Mouse (Mus musculus) small intestine, adult 10 weeks (tissue): ENCODE results near the gene Ccl7. TPM values are rescaled to one million over a fixed set of nuclear protein-coding genes. Genes with fewer than 3 reads are reported as not detected.

ENCODE experiments used
- polyA plus RNA-seq: library from polyadenylated mRNA; stranded (reverse); fragments of 350-450 nt; fragmentation: Illumina TruSeq; extraction: RNeasy Lipid Tissue Mini Kit (QIAGEN cat#74804); gene quantifications from one replicate; pipeline ENCODE4 v1.2.3, GENCODE M21; 2014; ENCODE audit warnings: low replicate concordance

The Ccl7 gene
- polyA plus RNA-seq, result 1.2 TPM

GRCm38 (mm10) chr11:82045471-82045870 is at the start of gene Ccl7:
Gene Ccl7 (plus strand): TSS chr11:82045712.

GRCm38 (mm10) chr11:82035356-82035755 is 10.2 kb upstream of the Ccl7 start, which contains the start of gene Ccl2:
Gene Ccl2 (plus strand): TSS chr11:82035571.

GRCm38 (mm10) chr11:82038535-82038934 is 7.0 kb upstream of the Ccl7 start, which contains the start of gene Gm17268:
Gene Gm17268 (minus strand): TSS chr11:82038562.

GRCm38 (mm10) chr11:82057646-82058045 is 12.1 kb downstream of the Ccl7 start, which contains the start of gene Ccl11:
Gene Ccl11 (plus strand): TSS chr11:82057823.

Other genes with a start within 250 kb of the Ccl7 start
- not detected for gene 5530401A14Rik, start 185.0 kb upstream of the Ccl7 start, polyA plus RNA-seq
- 0.26 TPM for gene Asic2, start 77.3 kb upstream of the Ccl7 start, polyA plus RNA-seq
- gene Ccl2, start 10.1 kb upstream of the Ccl7 start, polyA plus RNA-seq, result 1.8 TPM
- gene Gm17268, start 7.2 kb upstream of the Ccl7 start, polyA plus RNA-seq, result not detected
- 94.9 TPM for gene Ccl11, start 12.1 kb downstream of the Ccl7 start, polyA plus RNA-seq
- 4.3 TPM for gene Ccl12, start 56.1 kb downstream of the Ccl7 start, polyA plus RNA-seq
- not detected for gene Ccl8, start 69.5 kb downstream of the Ccl7 start, polyA plus RNA-seq